Mouse (Mus musculus): ENCODE measurements around the gene B4galnt1. TPM values are rescaled to one million over a fixed set of nuclear protein-coding genes. Genes with fewer than 3 reads are reported as not detected.
"Not testable (repeated sequence)": the region's sequence is repeated elsewhere in the genome, so short reads cannot be mapped to it uniquely, and the experiment has no call there.

The B4galnt1 gene
- total and polyA plus RNA-seq, 3 experiments = 24.6 to 66.0 (median 65.8) TPM

DNA sequence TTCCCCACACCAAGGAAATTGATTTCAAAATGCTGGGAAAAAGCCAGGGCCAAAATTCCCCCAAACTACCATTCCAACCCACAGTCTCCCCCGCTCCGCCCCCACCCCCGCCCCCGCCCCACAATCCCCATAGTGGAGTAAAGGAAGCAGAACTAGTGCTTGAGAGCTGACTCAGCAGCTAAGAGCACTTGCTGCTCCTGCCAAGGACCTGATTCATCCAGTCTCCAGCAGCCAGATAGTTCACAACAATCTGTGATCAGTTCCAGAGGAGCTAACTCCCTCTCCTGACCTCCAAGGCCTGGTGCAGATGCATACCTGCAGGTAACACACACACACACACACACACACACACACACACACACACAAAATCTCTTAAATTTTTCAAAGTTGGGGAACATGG, 35.6 kb upstream of the B4galnt1 start:
- H3K9me3 ChIP-seq (replicated peaks; ENCODE audit: insufficient read depth, low read length) = no peaks in the 10 kb centered on the region
- no peak overlapping the region for H3K4me3 ChIP-seq (ENCODE audit: control insufficient read depth in 1 of 2, insufficient read depth in 1 of 2, low read depth in 2 of 2, low read length in 2 of 2)
- H3K4me1 ChIP-seq (ENCODE audit: control insufficient read depth in 1 of 2, insufficient read depth in 2 of 2, low read length in 2 of 2) = peaks cover 7 to 34% of the 10 kb centered on the region in 2 experiments
- no peak overlapping the region for H3K9ac ChIP-seq (ENCODE audit: control insufficient read depth, low read depth, low read length, poor library complexity, severe bottlenecking)
- peaks cover 0 to 32% of the 10 kb centered on the region in 2 experiments; a peak in 2 of 4 replicates for H3K36me3 ChIP-seq (ENCODE audit: control insufficient read depth in 1 of 2, insufficient read depth in 2 of 2, low read length in 2 of 2)
- no peaks in the 10 kb centered on the region; the same call in 1 of the 2 replicates for H3K79me2 ChIP-seq (ENCODE audit: control insufficient read depth, insufficient read depth, low read length, poor library complexity)
- peak; percentile 69 for DNase-seq (ENCODE audit: low read depth, low spot score)
- H3K27me3 ChIP-seq (ENCODE audit: control insufficient read depth in 1 of 2, insufficient read depth in 2 of 2, low read length in 2 of 2) = no peaks in the 10 kb centered on the region
- no peak overlapping the region for H3K27ac ChIP-seq (ENCODE audit: control insufficient read depth, low read depth, low read length)
- TF ChIP-seq ETS1 (IDR thresholded peaks at IDR 0.05; ENCODE audit: low read depth, low read length) (no peak), MAFK (IDR thresholded peaks at IDR 0.05; ENCODE audit: borderline replicate concordance, low read depth, low read length) (peak; percentile 81; the same call in 1 of the 2 replicates)

DNA sequence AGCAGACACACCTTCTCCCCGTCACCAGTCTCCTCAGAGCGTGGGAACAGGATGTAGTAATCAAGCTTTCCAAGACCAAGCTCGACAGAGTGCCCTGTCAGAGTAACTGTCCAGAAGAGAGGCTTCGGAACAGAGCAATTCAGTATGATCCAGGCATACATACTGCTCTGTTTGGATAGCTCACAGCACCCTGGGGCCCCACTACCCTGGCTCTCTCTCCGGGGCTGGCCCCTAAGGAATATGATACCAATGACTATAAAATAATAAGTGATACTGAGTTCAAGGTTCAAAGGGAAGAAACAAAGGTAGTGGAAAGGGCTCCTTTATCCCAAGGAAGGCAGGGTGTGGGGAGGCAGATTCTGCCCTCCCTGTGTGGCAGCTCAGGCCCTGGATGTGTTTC, 32.6 kb upstream of the B4galnt1 start:
- peaks cover 21 to 41% of the 10 kb centered on the region in 2 experiments for H3K4me1 ChIP-seq (ENCODE audit: control insufficient read depth in 1 of 2, insufficient read depth in 2 of 2, low read length in 2 of 2)
- H3K9me3 ChIP-seq (replicated peaks; ENCODE audit: insufficient read depth, low read length) = no peaks in the 10 kb centered on the region
- H3K4me3 ChIP-seq (ENCODE audit: control insufficient read depth in 1 of 2, insufficient read depth in 1 of 2, low read depth in 2 of 2, low read length in 2 of 2) = no peak overlapping the region
- H3K27me3 ChIP-seq (ENCODE audit: control insufficient read depth in 1 of 2, insufficient read depth in 2 of 2, low read length in 2 of 2) = no peaks in the 10 kb centered on the region
- no peak for DNase-seq (ENCODE audit: low read depth, low spot score)
- no peak overlapping the region for H3K9ac ChIP-seq (ENCODE audit: control insufficient read depth, low read depth, low read length, poor library complexity, severe bottlenecking)
- no peaks in the 10 kb centered on the region; the same call in 1 of the 2 replicates for H3K79me2 ChIP-seq (ENCODE audit: control insufficient read depth, insufficient read depth, low read length, poor library complexity)
- peaks cover 0 to 41% of the 10 kb centered on the region in 2 experiments; a peak in 2 of 4 replicates for H3K36me3 ChIP-seq (ENCODE audit: control insufficient read depth in 1 of 2, insufficient read depth in 2 of 2, low read length in 2 of 2)
- TF ChIP-seq ZNF384 (IDR thresholded peaks at IDR 0.05; ENCODE audit: low read depth, low read length) (no peak), MAZ (IDR thresholded peaks at IDR 0.05; ENCODE audit: low read depth, low read length) (no peak), POLR2A (IDR thresholded peaks at IDR 0.05; ENCODE audit: control insufficient read depth in 1 of 2, insufficient read depth in 1 of 2, low read depth in 1 of 2, low read length in 2 of 2, poor library complexity in 1 of 2) (no peak)
- no peak overlapping the region for H3K27ac ChIP-seq (ENCODE audit: control insufficient read depth, low read depth, low read length)

- peaks cover 0 to 43% of the 10 kb centered on the region in 2 experiments; a peak in 2 of 4 replicates for H3K36me3 ChIP-seq (ENCODE audit: control insufficient read depth in 1 of 2, insufficient read depth in 2 of 2, low read length in 2 of 2)
- peak overlapping the region; percentile 76 for H3K9ac ChIP-seq (ENCODE audit: control insufficient read depth, low read depth, low read length, poor library complexity, severe bottlenecking)
- not testable (repeated sequence) for H3K9me3 ChIP-seq (replicated peaks; ENCODE audit: insufficient read depth, low read length); H3K27me3 ChIP-seq (ENCODE audit: control insufficient read depth in 1 of 2, insufficient read depth in 2 of 2, low read length in 2 of 2); H3K79me2 ChIP-seq (ENCODE audit: control insufficient read depth, insufficient read depth, low read length, poor library complexity)
- TF ChIP-seq CHD1 (IDR thresholded peaks at IDR 0.05; ENCODE audit: low read depth, low read length) = 0 out of 2 replicates have a peak, but pooled peaks have one; percentile 38
- peak; percentile 42 for TF ChIP-seq RAD21 (IDR thresholded peaks at IDR 0.05; ENCODE audit: low read depth, low read length)
- peak; percentile 45 for TF ChIP-seq SMC3 (IDR thresholded peaks at IDR 0.05; ENCODE audit: low read depth, low read length)
- TF ChIP-seq CTCF (IDR thresholded peaks at IDR 0.05 in 2 of 3, conservative IDR thresholded peaks at IDR 0.05 in 1 of 3; ENCODE audit: control insufficient read depth in 1 of 3, insufficient read depth in 1 of 3, low read depth in 2 of 3, low read length in 3 of 3, poor library complexity in 1 of 3, severe bottlenecking in 1 of 3) = peak; percentile 39 to 57 (median 55)
- peaks cover 31 to 44% of the 10 kb centered on the region in 2 experiments for H3K4me1 ChIP-seq (ENCODE audit: control insufficient read depth in 1 of 2, insufficient read depth in 2 of 2, low read length in 2 of 2)
- peak overlapping the region; percentile 96 for H3K27ac ChIP-seq (ENCODE audit: control insufficient read depth, low read depth, low read length)
- H3K4me3 ChIP-seq (ENCODE audit: control insufficient read depth in 1 of 2, insufficient read depth in 1 of 2, low read depth in 2 of 2, low read length in 2 of 2) = peak overlapping the region in 1 of 2 experiments; percentile 5; a peak in 1 of 4 replicates
- DNase-seq (ENCODE audit: low read depth, low spot score) = peak; percentile 54
Measured at GRCm38 (mm10) chr10:127134394-127135035, 30.5 kb upstream of the B4galnt1 start.

All from MEL (cell line).